Mouse (Mus musculus): Measurements from ENCODE around the gene Dusp12.

The Dusp12 gene

GRCm38 (mm10) chr1:170884978-170885561 lies at the start of gene Dusp12, which contains the start of gene Gm26620:
Gene Dusp12, minus strand, starts transcription at chr1:170885540.
Gene Gm26620, plus strand, starts transcription at chr1:170885065.
- peak; percentile 82 for DNase-seq (ENCODE audit: low spot score)

- DNase-seq (ENCODE audit: low spot score): no peak
Observed at GRCm38 (mm10) chr1:170934383-170934782, 49.0 kb upstream of the Dusp12 start.

- no peak for DNase-seq (ENCODE audit: low spot score)
Observed at GRCm38 (mm10) chr1:170933940-170934339, 48.6 kb upstream of the Dusp12 start.

GRCm38 (mm10) chr1:170933386-170933920 lies 48.1 kb upstream of the Dusp12 start:
- DNase-seq (ENCODE audit: low spot score): no peak

GRCm38 (mm10) chr1:170932043-170932442 lies 46.7 kb upstream of the Dusp12 start:
- no peak for DNase-seq (ENCODE audit: low spot score)

- DNase-seq (ENCODE audit: low spot score): no peak
Observed at GRCm38 (mm10) chr1:170929245-170929644, 43.9 kb upstream of the Dusp12 start.

- no peak for DNase-seq (ENCODE audit: low spot score)
Observed at GRCm38 (mm10) chr1:170928467-170928866, 43.1 kb upstream of the Dusp12 start.

- no peak for DNase-seq (ENCODE audit: low spot score)
Observed at GRCm38 (mm10) chr1:170927378-170927777, 42.0 kb upstream of the Dusp12 start, which contains the start of gene Fcrla. Gene Fcrla, minus strand, starts transcription at chr1:170927583.

GRCm38 (mm10) chr1:170926941-170927340 lies 41.6 kb upstream of the Dusp12 start:
- DNase-seq (ENCODE audit: low spot score): peak; percentile 38

- no peak for DNase-seq (ENCODE audit: low spot score)
Observed at GRCm38 (mm10) chr1:170924485-170924884, 39.1 kb upstream of the Dusp12 start.

- DNase-seq (ENCODE audit: low spot score): no peak
Observed at GRCm38 (mm10) chr1:170919308-170919707, 34.0 kb upstream of the Dusp12 start.

GRCm38 (mm10) chr1:170915657-170916056 lies 30.3 kb upstream of the Dusp12 start:
- no peak for DNase-seq (ENCODE audit: low spot score)

GRCm38 (mm10) chr1:170912891-170913615 lies 27.7 kb upstream of the Dusp12 start, which contains the start of gene Fcrlb:
Gene Fcrlb, minus strand, starts transcription at chr1:170912941.
- DNase-seq (ENCODE audit: low spot score): no peak

- no peak for DNase-seq (ENCODE audit: low spot score)
Observed at GRCm38 (mm10) chr1:170911907-170912660, 26.7 kb upstream of the Dusp12 start.

- no peak for DNase-seq (ENCODE audit: low spot score)
Observed at GRCm38 (mm10) chr1:170908341-170908740, 23.0 kb upstream of the Dusp12 start.

- peak; percentile 26 for DNase-seq (ENCODE audit: low spot score)
Observed at GRCm38 (mm10) chr1:170907456-170908191, 22.3 kb upstream of the Dusp12 start.

GRCm38 (mm10) chr1:170907111-170907455 lies 21.7 kb upstream of the Dusp12 start:
- DNase-seq (ENCODE audit: low spot score): no peak

GRCm38 (mm10) chr1:170903485-170903884 lies 18.1 kb upstream of the Dusp12 start:
- DNase-seq (ENCODE audit: low spot score): no peak

GRCm38 (mm10) chr1:170901536-170902238 lies 16.3 kb upstream of the Dusp12 start:
- DNase-seq (ENCODE audit: low spot score): peak; percentile 69

GRCm38 (mm10) chr1:170900799-170901467 lies 15.6 kb upstream of the Dusp12 start:
- no peak for DNase-seq (ENCODE audit: low spot score)
